Mouse (Mus musculus) liver (tissue): ENCODE data around the gene Nptx1.

Source experiments
- DNase-seq: peaks from one replicate; pipeline ENCODE4 v3.0.0-alpha.2; 2020; ENCODE audit warnings: mixed read lengths

Gene Nptx1

GRCm38 (mm10) chr11:119550546-119551335, 3.2 kb upstream of the Nptx1 start:
- no peak for DNase-seq

GRCm38 (mm10) chr11:119549371-119549811, 1.8 kb upstream of the Nptx1 start:
- DNase-seq = peak; percentile 4

GRCm38 (mm10) chr11:119548741-119549370, 1.3 kb upstream of the Nptx1 start:
- DNase-seq = no peak

GRCm38 (mm10) chr11:119547951-119548591, 518 bp upstream of the Nptx1 start:
- no peak for DNase-seq

- DNase-seq = no peak
Measured at GRCm38 (mm10) chr11:119546496-119547182, 914 bp downstream of the Nptx1 start.

GRCm38 (mm10) chr11:119545741-119546495, 1.6 kb downstream of the Nptx1 start:
- DNase-seq = no peak

- no peak for DNase-seq
Measured at GRCm38 (mm10) chr11:119545281-119545680, 2.3 kb downstream of the Nptx1 start.

GRCm38 (mm10) chr11:119544518-119545105, 2.9 kb downstream of the Nptx1 start:
- no peak for DNase-seq

GRCm38 (mm10) chr11:119543816-119544517, 3.6 kb downstream of the Nptx1 start:
- no peak for DNase-seq

GRCm38 (mm10) chr11:119542886-119543285, 4.7 kb downstream of the Nptx1 start:
- no peak for DNase-seq

- no peak for DNase-seq
Measured at GRCm38 (mm10) chr11:119542371-119542770, 5.2 kb downstream of the Nptx1 start.

- no peak for DNase-seq
Measured at GRCm38 (mm10) chr11:119541082-119541481, 6.5 kb downstream of the Nptx1 start.

- DNase-seq = no peak
Measured at GRCm38 (mm10) chr11:119540560-119540959, 7.0 kb downstream of the Nptx1 start.

- DNase-seq = no peak
Measured at GRCm38 (mm10) chr11:119539944-119540343, 7.6 kb downstream of the Nptx1 start.

- DNase-seq = no peak
Measured at GRCm38 (mm10) chr11:119533745-119534144, 13.8 kb downstream of the Nptx1 start.

GRCm38 (mm10) chr11:119532460-119532859, 15.1 kb downstream of the Nptx1 start:
- no peak for DNase-seq

- no peak for DNase-seq
Measured at GRCm38 (mm10) chr11:119528930-119529329, 18.6 kb downstream of the Nptx1 start.

GRCm38 (mm10) chr11:119526068-119526966, 21.2 kb downstream of the Nptx1 start:
- no peak for DNase-seq

- DNase-seq = peak; percentile 91
Measured at GRCm38 (mm10) chr11:119524545-119524949, 23.0 kb downstream of the Nptx1 start.

- no peak for DNase-seq
Measured at GRCm38 (mm10) chr11:119523392-119523791, 24.2 kb downstream of the Nptx1 start.
